Mouse (Mus musculus) neutrophil, adult 5-6 weeks (primary cell): ENCODE results near the gene Fam78b. TPM values are rescaled to one million over a fixed set of nuclear protein-coding genes. Genes with fewer than 3 reads are reported as not detected.

Experiments used
- ATAC-seq: fragments of 151-379, 151-347 bp; 2 replicates; pipeline ENCODE4 v1.8.0; 2017; ENCODE audit warnings: mild to moderate bottlenecking, moderate TSS enrichment; ENCODE audit not compliant: insufficient number of reproducible peaks, poor library complexity, low FRiP score, severe bottlenecking; ENCODE audit errors: extremely low read depth
- total RNA-seq: library from RNA; stranded (forward); fragments of 200-1000 nt; gene quantifications from 2 replicates; pipeline ENCODE4 v1.2.3, GENCODE M21; 2017

The Fam78b gene
- total RNA-seq, 1 experiment from 2014 or later: 1.0 TPM

- ATAC-seq: no peak
Measured at GRCm38 (mm10) chr1:167022541-167023121, 21.4 kb downstream of the Fam78b start.

GRCm38 (mm10) chr1:167023794-167024193 lies 22.6 kb downstream of the Fam78b start:
- ATAC-seq: 0 out of 2 replicates have a peak, but pooled peaks have one; percentile 9

GRCm38 (mm10) chr1:167024961-167025360 lies 23.7 kb downstream of the Fam78b start:
- ATAC-seq: no peak

- ATAC-seq: no peak
Measured at GRCm38 (mm10) chr1:167032046-167032648, 30.9 kb downstream of the Fam78b start.

GRCm38 (mm10) chr1:167034435-167034834 lies 33.2 kb downstream of the Fam78b start:
- no peak for ATAC-seq

- ATAC-seq: no peak
Measured at GRCm38 (mm10) chr1:167042558-167042957, 41.3 kb downstream of the Fam78b start.

- no peak for ATAC-seq
Measured at GRCm38 (mm10) chr1:167046169-167046927, 45.1 kb downstream of the Fam78b start.

GRCm38 (mm10) chr1:167050859-167051258 lies 49.6 kb downstream of the Fam78b start:
- no peak for ATAC-seq

- no peak for ATAC-seq
Measured at GRCm38 (mm10) chr1:167054029-167054428, 52.8 kb downstream of the Fam78b start.

- ATAC-seq: no peak
Measured at GRCm38 (mm10) chr1:167057543-167057942, 56.3 kb downstream of the Fam78b start.

- no peak for ATAC-seq
Measured at GRCm38 (mm10) chr1:167059550-167060285, 58.5 kb downstream of the Fam78b start.

- ATAC-seq: no peak
Measured at GRCm38 (mm10) chr1:167063971-167064370, 62.8 kb downstream of the Fam78b start.

- no peak for ATAC-seq
Measured at GRCm38 (mm10) chr1:167065541-167065940, 64.3 kb downstream of the Fam78b start.

- ATAC-seq: no peak
Measured at GRCm38 (mm10) chr1:167065986-167066385, 64.8 kb downstream of the Fam78b start.

GRCm38 (mm10) chr1:167066933-167067341 lies 65.7 kb downstream of the Fam78b start:
- no peak for ATAC-seq

- ATAC-seq: no peak
Measured at GRCm38 (mm10) chr1:167069741-167070140, 68.5 kb downstream of the Fam78b start.

- no peak for ATAC-seq
Measured at GRCm38 (mm10) chr1:167070306-167070705, 69.1 kb downstream of the Fam78b start.

- no peak for ATAC-seq
Measured at GRCm38 (mm10) chr1:167075726-167076125, 74.5 kb downstream of the Fam78b start.

- ATAC-seq: no peak
Measured at GRCm38 (mm10) chr1:167079476-167079875, 78.3 kb downstream of the Fam78b start.
